Mouse (Mus musculus): Measurements from ENCODE around the gene Rrp12.

The Rrp12 gene

GRCm38 (mm10) chr19:41829381-41830105, 66.4 kb downstream of the Rrp12 start, which contains the start of gene Frat1:
Gene Frat1 (plus strand): TSS chr19:41829970.
- DNase-seq (ENCODE audit: low spot score), result peak; percentile 85

DNA sequence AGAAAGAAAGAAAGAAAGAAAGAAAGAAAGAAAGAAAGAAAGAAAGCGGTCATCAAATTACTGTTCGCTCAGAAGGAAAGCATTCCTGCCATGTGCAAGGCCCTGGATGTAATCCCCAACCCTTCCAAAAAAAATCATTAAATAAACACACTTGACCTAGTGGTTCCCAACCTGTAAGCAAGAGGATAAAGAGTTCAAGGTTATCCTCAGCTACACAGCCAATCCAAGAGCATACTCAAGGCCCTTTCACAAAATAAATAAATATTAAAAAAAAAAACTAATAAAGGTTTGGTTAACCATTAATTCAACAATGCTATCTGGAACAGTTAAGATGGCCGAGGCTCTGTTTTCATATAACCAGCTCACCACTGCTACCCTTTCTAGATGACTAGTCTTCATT, 67.0 kb downstream of the Rrp12 start:
- no peak for DNase-seq (ENCODE audit: low spot score)

DNA sequence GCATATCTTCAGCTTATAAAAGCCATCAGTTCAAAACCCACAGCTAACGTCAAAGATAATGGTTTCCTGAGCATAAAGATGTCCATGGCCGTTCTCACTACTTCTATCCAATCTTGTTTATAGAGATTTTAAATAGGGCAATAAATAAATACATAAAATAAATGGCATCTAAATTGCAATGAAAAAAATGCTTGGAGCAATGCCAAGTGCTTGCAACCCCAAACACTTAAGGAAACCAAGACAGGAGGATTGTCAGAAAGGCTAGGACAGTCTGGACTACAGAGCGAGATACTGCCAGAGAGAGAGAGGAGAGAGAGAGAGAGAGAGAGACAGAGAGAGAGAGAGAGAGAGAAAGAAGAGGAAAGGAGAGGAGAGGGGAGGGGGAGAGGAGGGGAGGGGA, 69.4 kb downstream of the Rrp12 start:
- no peak for DNase-seq (ENCODE audit: low spot score)

DNA sequence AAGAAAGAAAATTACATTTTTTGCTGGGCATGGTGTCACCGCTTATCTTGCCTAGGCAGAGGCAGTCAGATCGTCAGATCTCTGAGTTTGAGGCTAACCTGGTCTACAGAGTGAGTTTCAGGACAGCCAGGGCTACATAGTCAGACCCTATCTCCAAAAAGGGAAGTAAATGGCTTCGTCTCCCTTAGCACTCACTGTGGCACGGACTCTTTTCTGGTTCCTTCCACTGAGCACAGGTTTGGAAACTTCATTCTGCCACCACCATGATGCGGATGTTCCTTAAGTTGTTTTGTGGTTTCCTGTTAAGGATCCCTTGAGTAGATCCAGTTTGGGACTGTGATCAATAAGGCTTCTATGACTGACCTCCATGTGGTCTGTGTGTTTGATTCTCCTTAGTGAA, 71.0 kb downstream of the Rrp12 start:
- no peak for DNase-seq (ENCODE audit: low spot score)

DNA sequence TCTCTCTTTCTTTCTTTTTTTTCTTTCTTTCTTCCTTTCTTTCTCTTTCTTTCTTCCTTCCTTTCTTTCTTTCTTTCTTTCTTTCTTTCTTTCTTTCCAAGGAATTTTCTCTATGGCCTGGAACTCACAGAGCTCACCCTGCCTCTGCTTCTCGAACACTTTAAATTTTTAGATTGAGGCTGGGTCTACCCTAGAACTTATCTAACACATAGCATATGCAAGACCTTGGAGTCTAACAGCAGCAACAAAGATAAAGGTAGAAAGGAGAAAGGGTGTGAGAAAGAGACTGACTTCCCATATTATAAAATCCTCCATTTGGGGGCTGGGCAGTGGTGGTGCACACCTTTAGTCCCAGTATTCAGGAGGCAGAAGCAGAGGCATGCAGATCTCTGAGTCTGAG, 73.4 kb downstream of the Rrp12 start:
- no peak for DNase-seq (ENCODE audit: low spot score)

GRCm38 (mm10) chr19:41821436-41821835, 74.5 kb downstream of the Rrp12 start:
- DNase-seq (ENCODE audit: low spot score), result no peak

- DNase-seq (ENCODE audit: low spot score), result no peak
These were observed 77.2 kb downstream of the Rrp12 start for GRCm38 (mm10) chr19:41818749-41819148.

- DNase-seq (ENCODE audit: low spot score), result peak; percentile 54
These were observed 78.6 kb downstream of the Rrp12 start for GRCm38 (mm10) chr19:41817325-41817724.

- DNase-seq (ENCODE audit: low spot score), result peak; percentile 36
These were observed 79.1 kb downstream of the Rrp12 start for GRCm38 (mm10) chr19:41816915-41817314.

- no peak for DNase-seq (ENCODE audit: low spot score)
These were observed 79.6 kb downstream of the Rrp12 start for GRCm38 (mm10) chr19:41816410-41816809.

DNA sequence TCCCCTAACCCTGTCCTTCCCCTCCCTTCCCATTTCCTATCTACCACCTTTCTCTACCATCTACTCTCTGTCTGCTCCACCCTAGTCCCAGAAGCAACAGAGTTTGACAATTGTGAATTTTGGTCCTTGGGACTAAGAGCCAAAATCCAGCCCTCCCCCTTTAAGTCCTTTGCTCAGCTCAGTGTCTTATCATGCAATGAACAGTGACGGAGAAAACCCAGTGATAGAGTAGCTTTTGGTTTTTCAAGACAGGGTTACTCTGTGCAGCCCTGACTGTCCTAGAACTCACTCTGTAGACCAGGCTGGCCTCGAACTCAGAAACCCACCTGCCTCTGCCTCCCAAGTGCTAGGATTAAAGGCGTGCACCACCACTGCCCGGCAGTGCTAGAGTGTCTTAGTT, 82.6 kb downstream of the Rrp12 start:
- no peak for DNase-seq (ENCODE audit: low spot score)
